Mouse (Mus musculus) C2C12 (cell line): ENCODE measurements at regions not wholly inside any gene's neighbourhood (a gene's known extent, or its start where the extent isn't known, plus 50 kb on each side); places are given as distances from the start of the nearest gene placed in this dataset.

Source experiments
- CEBPB ChIP-seq: IDR thresholded peaks from one replicate; pipeline ENCODE4 v1.6.1; 2011; ENCODE audit warnings: low read depth, mild to moderate bottlenecking, control low read depth, moderate library complexity
- CTCF ChIP-seq: IDR thresholded peaks from one replicate; pipeline ENCODE4 v1.5.1; 2011; ENCODE audit not compliant: control insufficient read depth, insufficient read depth, insufficient read length
- MAX ChIP-seq: IDR thresholded peaks from one replicate; pipeline ENCODE4 v1.6.1; 2011; ENCODE audit warnings: mild to moderate bottlenecking, control low read depth
- MYOD1 ChIP-seq: IDR thresholded peaks from one replicate; pipeline ENCODE4 v1.6.1; 2011; ENCODE audit warnings: low read depth; ENCODE audit not compliant: control insufficient read depth, insufficient read length
- USF1 ChIP-seq: IDR thresholded peaks from one replicate; pipeline ENCODE4 v1.6.1; 2011; ENCODE audit warnings: low read depth, mild to moderate bottlenecking, control low read depth, moderate library complexity

- TF ChIP-seq CTCF (no peak), MYOD1 (no peak), MAX (no peak), USF1 (no peak), CEBPB (no peak)
Observed at GRCm38 (mm10) chr8:90036436-90036835, 311.7 kb downstream of the Tox3 start.
